Comparison of ENCODE assay signal across 9 mouse cellular contexts in the genomic region with DNA sequence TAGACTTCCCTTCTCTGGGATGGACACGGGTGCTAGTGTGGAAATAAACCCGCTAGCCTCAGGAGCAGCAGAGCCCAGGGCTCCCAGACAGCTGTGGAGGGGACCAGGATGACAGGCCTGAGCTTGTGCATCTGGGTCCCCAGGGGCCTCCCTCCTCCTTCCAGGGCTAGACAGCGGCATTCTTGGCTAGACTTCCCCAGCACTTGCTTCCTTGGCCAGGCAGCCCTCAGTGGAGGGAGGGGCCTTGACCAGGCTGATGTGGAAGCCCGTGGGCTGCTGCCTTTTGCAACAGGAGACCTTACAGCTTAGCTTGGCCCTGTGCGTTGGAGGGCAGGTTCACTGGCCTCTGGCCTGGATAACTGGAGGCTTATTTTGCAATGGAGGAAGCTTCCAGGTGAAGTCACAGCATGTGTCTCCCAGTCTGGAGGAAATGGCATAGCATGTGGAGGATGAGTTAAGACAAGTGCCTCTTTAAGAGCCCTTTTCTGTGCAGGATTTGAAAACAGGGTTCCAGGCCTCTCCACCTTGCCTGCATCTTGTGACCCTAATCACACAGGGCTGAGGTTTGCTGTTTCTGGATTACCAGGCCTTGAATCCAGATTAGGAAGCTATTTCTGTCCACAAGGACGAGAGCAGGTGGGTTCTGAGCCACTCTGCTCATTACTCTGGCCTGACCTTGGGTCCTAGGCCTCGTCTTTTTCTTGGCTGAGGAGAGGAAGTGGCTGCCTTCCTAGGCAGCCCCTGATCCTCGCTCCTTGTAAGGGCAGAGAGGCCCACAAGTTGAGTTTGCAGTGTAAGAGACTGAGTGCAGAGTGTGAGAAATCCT. TPM values are rescaled to one million over a fixed set of nuclear protein-coding genes. Genes with fewer than 3 reads are reported as not detected.
DNase-seq lines count a peak whose midpoint lies in the region; ATAC-seq and TF ChIP-seq lines count a peak whose summit lies in the region.
"Had no signal": no experiment of that assay in that cellular context is flagged by ENCODE, and none has a peak within 500 bp of the region (broad histone marks: within the 10 kb centered on the region; RNA-seq: fewer than 3 reads in every experiment).

No protein-coding gene starts in this region.

- peak overlapping the region; percentile 88 for H3K4me2 ChIP-seq in kidney, embryonic 14.5 days (replicated peaks; ENCODE audit: low read depth, low read length)
- H3K4me2 ChIP-seq in stomach, postnatal 0 days (replicated peaks; ENCODE audit: low read depth) = peak overlapping the region; percentile 98

- H3K9me3 ChIP-seq in kidney, embryonic 14.5 days (ENCODE audit: control insufficient read depth, low read length) = no peaks in the 10 kb centered on the region
- no peaks in the 10 kb centered on the region for H3K9me3 ChIP-seq in stomach, postnatal 0 days (ENCODE audit: control insufficient read depth, low read length)
- H3K9me3 ChIP-seq: G1E had no signal

- no peak for TF ChIP-seq EP300 in stomach, postnatal 0 days (optimal IDR thresholded peaks at IDR 0.05)

- peak overlapping the region; percentile 37 for H3K9ac ChIP-seq in kidney, embryonic 14.5 days (ENCODE audit: low read depth, low read length)
- 0 out of 2 replicates have a peak overlapping the region, but pooled peaks have one; percentile 23 for H3K9ac ChIP-seq in stomach, postnatal 0 days (ENCODE audit: low read length)

- H3K4me1 ChIP-seq in brown adipose tissue, adult 24 weeks (ENCODE audit: control insufficient read depth, insufficient read depth, insufficient read length, low read length) = peaks cover 32% of the 10 kb centered on the region
- H3K4me1 ChIP-seq in kidney, embryonic 14.5 days (ENCODE audit: control insufficient read depth, insufficient read depth, low read length) = peaks cover 24% of the 10 kb centered on the region
- H3K4me1 ChIP-seq in stomach, postnatal 0 days (replicated peaks; ENCODE audit: control insufficient read depth, insufficient read depth) = no peaks in the 10 kb centered on the region

- no peak for ATAC-seq in kidney, embryonic 14.5 days (ENCODE audit: low FRiP score, low TSS enrichment)
- no peak for ATAC-seq in stomach, postnatal 0 days (ENCODE audit: low FRiP score, low TSS enrichment)

- no peak for TF ChIP-seq CTCF in layer of hippocampus, adult 2 months (conservative IDR thresholded peaks at IDR 0.05)
- TF ChIP-seq CTCF in stomach, postnatal 0 days (IDR thresholded peaks at IDR 0.05; ENCODE audit: low read depth) = no peak

- H3K4me3 ChIP-seq in layer of hippocampus, adult 2 months = no peak overlapping the region
- H3K4me3 ChIP-seq in brown adipose tissue, adult 24 weeks (ENCODE audit: insufficient read depth, low read depth, low read length) = peak overlapping the region; percentile 72; the same call in 1 of the 2 replicates
- H3K4me3 ChIP-seq in kidney, embryonic 14.5 days (ENCODE audit: low read length) = peak overlapping the region; percentile 87
- H3K4me3 ChIP-seq in stomach, postnatal 0 days (ENCODE audit: low read depth, low read length) = no peak overlapping the region

- H3K27me3 ChIP-seq in kidney, embryonic 14.5 days (ENCODE audit: control insufficient read depth, insufficient read depth, low read length) = no peaks in the 10 kb centered on the region
- no peaks in the 10 kb centered on the region for H3K27me3 ChIP-seq in stomach, postnatal 0 days (ENCODE audit: control insufficient read depth, insufficient read depth, low read length)

- peak overlapping the region; percentile 33; the same call in 1 of the 2 replicates for H3K27ac ChIP-seq in layer of hippocampus, adult 2 months
- H3K27ac ChIP-seq in brown adipose tissue, adult 24 weeks (replicated peaks; ENCODE audit: low read depth, low read length) = peak overlapping the region; percentile 66
- H3K27ac ChIP-seq in kidney, embryonic 14.5 days (ENCODE audit: low read depth, low read length) = no peak overlapping the region
- peak overlapping the region; percentile 69 for H3K27ac ChIP-seq in stomach, postnatal 0 days (replicated peaks)

- DNase-seq in layer of hippocampus, adult 2 months (ENCODE audit: low spot score in 2 of 2) = no peak
- no peak for DNase-seq in layer of hippocampus, adult 18-20 months (ENCODE audit: low spot score in 2 of 2)
- peak; percentile 73 to 86 for DNase-seq in heart, adult 18-20 months
- peak; percentile 66 for DNase-seq in lung, postnatal 25 days (ENCODE audit: low spot score)
- no peak for DNase-seq in stomach, postnatal 0 days (ENCODE audit: low spot score)
- DNase-seq in thymus, adult 18-20 months = no peak

- H3K36me3 ChIP-seq in kidney, embryonic 14.5 days (ENCODE audit: control insufficient read depth, insufficient read depth, low read length) = peaks cover 11% of the 10 kb centered on the region; the same call in 1 of the 2 replicates
- H3K36me3 ChIP-seq in stomach, postnatal 0 days (ENCODE audit: control insufficient read depth, insufficient read depth, low read length) = peaks cover 8% of the 10 kb centered on the region; the same call in 1 of the 2 replicates

- 40% methylated on average over 8 of the region's 8 CpGs for WGBS in kidney, embryonic 14.5 days
- 29% methylated on average over 8 of the region's 8 CpGs for WGBS in stomach, postnatal 0 days

RNA-seq across cellular contexts. Expression of a gene that starts 1.8 kb away (rescaled TPM):
- total RNA-seq in layer of hippocampus, adult 2 months (2021) = 10 to 100 TPM; 27.8 to 33.9 TPM
- total RNA-seq in layer of hippocampus, adult 18-20 months (2021) = 10 to 100 TPM; 33.0 to 33.5 TPM
- 16.9 and 30.7 TPM in 2 replicates for polyA plus RNA-seq in brown adipose tissue, adult 24 weeks (2012; ENCODE audit: insufficient read depth, insufficient read length, missing spikeins)
- total RNA-seq in heart, adult 18-20 months (2021) = 1 to 10 TPM; 5.2 to 5.8 TPM
- polyA plus RNA-seq in kidney, embryonic 14.5 days (2014; fragmentation: Nextera tagmentation; extraction: Ambion mirVana) = 49.6 and 57.1 TPM in 2 replicates
- 26.5 and 27.9 TPM in 2 replicates for polyA plus RNA-seq in stomach, postnatal 0 days (2015; fragmentation: Nextera tagmentation; extraction: Ambion mirVana)

RNA-seq across cellular contexts. Expression of a gene that starts 16.9 kb away (rescaled TPM):
- 10 to 100 TPM; 58.2 to 59.9 TPM for total RNA-seq in layer of hippocampus, adult 2 months (2021)
- 10 to 100 TPM; 59.0 to 62.0 TPM for total RNA-seq in layer of hippocampus, adult 18-20 months (2021)
- 14.4 and 19.7 TPM in 2 replicates for polyA plus RNA-seq in brown adipose tissue, adult 24 weeks (2012; ENCODE audit: insufficient read depth, insufficient read length, missing spikeins)
- 10 to 100 TPM; 24.6 to 26.7 TPM for total RNA-seq in heart, adult 18-20 months (2021)
- 48.9 and 76.0 TPM in 2 replicates for polyA plus RNA-seq in kidney, embryonic 14.5 days (2014; fragmentation: Nextera tagmentation; extraction: Ambion mirVana)
- 36.2 and 38.7 TPM in 2 replicates for polyA plus RNA-seq in stomach, postnatal 0 days (2015; fragmentation: Nextera tagmentation; extraction: Ambion mirVana)

RNA-seq across cellular contexts. Expression of a gene that starts 22.3 kb away (rescaled TPM):
- total RNA-seq in layer of hippocampus, adult 2 months (2021) = 100 to 1,000 TPM; 853 to 900 TPM
- 100 to 1,000 TPM; 856 to 892 TPM for total RNA-seq in layer of hippocampus, adult 18-20 months (2021)
- 1.9 and 2.3 TPM in 2 replicates for polyA plus RNA-seq in brown adipose tissue, adult 24 weeks (2012; ENCODE audit: insufficient read depth, insufficient read length, missing spikeins)
- 1 to 10 TPM in 1 of 2 experiments, under 1 TPM in 1; 0.97 to 1.2 TPM for total RNA-seq in heart, adult 18-20 months (2021)
- 2.3 and 4.3 TPM in 2 replicates for polyA plus RNA-seq in kidney, embryonic 14.5 days (2014; fragmentation: Nextera tagmentation; extraction: Ambion mirVana)
- polyA plus RNA-seq in stomach, postnatal 0 days (2015; fragmentation: Nextera tagmentation; extraction: Ambion mirVana) = 15.0 and 17.1 TPM in 2 replicates

RNA-seq across cellular contexts. Expression of a gene that starts 41.3 kb away (rescaled TPM):
- total RNA-seq in layer of hippocampus, adult 2 months (2021) = not detected
- not detected for total RNA-seq in layer of hippocampus, adult 18-20 months (2021)
- not detected in 2 replicates for polyA plus RNA-seq in brown adipose tissue, adult 24 weeks (2012; ENCODE audit: insufficient read depth, insufficient read length, missing spikeins)
- total RNA-seq in heart, adult 18-20 months (2021) = not detected
- polyA plus RNA-seq in kidney, embryonic 14.5 days (2014; fragmentation: Nextera tagmentation; extraction: Ambion mirVana) = 0.11 TPM in 1 of 2 replicates, not detected in the other
- 1.9 and 2.6 TPM in 2 replicates for polyA plus RNA-seq in stomach, postnatal 0 days (2015; fragmentation: Nextera tagmentation; extraction: Ambion mirVana)
- polyA plus RNA-seq: G1E had no signal

RNA-seq across cellular contexts. Expression of a gene that starts 43.8 kb away (rescaled TPM):
- 1 to 10 TPM; 8.3 to 8.5 TPM for total RNA-seq in layer of hippocampus, adult 2 months (2021)
- 1 to 10 TPM; 5.7 to 7.1 TPM for total RNA-seq in layer of hippocampus, adult 18-20 months (2021)
- 0.29 and 0.87 TPM in 2 replicates for polyA plus RNA-seq in brown adipose tissue, adult 24 weeks (2012; ENCODE audit: insufficient read depth, insufficient read length, missing spikeins)
- total RNA-seq in heart, adult 18-20 months (2021) = under 1 TPM; 0.28 to 0.35 TPM
- 35.7 and 50.9 TPM in 2 replicates for polyA plus RNA-seq in kidney, embryonic 14.5 days (2014; fragmentation: Nextera tagmentation; extraction: Ambion mirVana)
- 4.4 and 5.7 TPM in 2 replicates for polyA plus RNA-seq in stomach, postnatal 0 days (2015; fragmentation: Nextera tagmentation; extraction: Ambion mirVana)

Comparison
In these comparisons a context has a peak if more than half of its experiments do, and no peak if none do; other contexts are left out.
1. DNase-seq: peak in heart, adult 18-20 months (2 of 2) and lung, postnatal 25 days (single experiment); none in layer of hippocampus, adult 2 months (0 of 2), layer of hippocampus, adult 18-20 months (0 of 2), stomach, postnatal 0 days (single experiment) and thymus, adult 18-20 months (0 of 2).
2. H3K4me3 ChIP-seq: peak in brown adipose tissue, adult 24 weeks (single experiment) and kidney, embryonic 14.5 days (single experiment); none in layer of hippocampus, adult 2 months (single experiment) and stomach, postnatal 0 days (single experiment).
3. RNA of a gene that starts 1.8 kb away (total RNA-seq): 27.8 to 33.9 TPM in layer of hippocampus, adult 2 months and 33.0 to 33.5 TPM in layer of hippocampus, adult 18-20 months; 5.2 to 5.8 TPM in heart, adult 18-20 months; every median in the first group is over 4 times any median in the second.
4. RNA of a gene that starts 22.3 kb away (total RNA-seq): 853 to 900 TPM in layer of hippocampus, adult 2 months and 856 to 892 TPM in layer of hippocampus, adult 18-20 months; 0.97 to 1.2 TPM in heart, adult 18-20 months; every median in the first group is over 100 times any median in the second.